Mouse (Mus musculus): Measurements from ENCODE around the gene Trim6.
A peak's percentile ranks its signal among the peaks of the same experiment; 100 is the strongest.
"Not testable (repeated sequence)": the region's sequence is repeated elsewhere in the genome, so short reads cannot be mapped to it uniquely, and the experiment has no call there.

Trim6 gene

DNA sequence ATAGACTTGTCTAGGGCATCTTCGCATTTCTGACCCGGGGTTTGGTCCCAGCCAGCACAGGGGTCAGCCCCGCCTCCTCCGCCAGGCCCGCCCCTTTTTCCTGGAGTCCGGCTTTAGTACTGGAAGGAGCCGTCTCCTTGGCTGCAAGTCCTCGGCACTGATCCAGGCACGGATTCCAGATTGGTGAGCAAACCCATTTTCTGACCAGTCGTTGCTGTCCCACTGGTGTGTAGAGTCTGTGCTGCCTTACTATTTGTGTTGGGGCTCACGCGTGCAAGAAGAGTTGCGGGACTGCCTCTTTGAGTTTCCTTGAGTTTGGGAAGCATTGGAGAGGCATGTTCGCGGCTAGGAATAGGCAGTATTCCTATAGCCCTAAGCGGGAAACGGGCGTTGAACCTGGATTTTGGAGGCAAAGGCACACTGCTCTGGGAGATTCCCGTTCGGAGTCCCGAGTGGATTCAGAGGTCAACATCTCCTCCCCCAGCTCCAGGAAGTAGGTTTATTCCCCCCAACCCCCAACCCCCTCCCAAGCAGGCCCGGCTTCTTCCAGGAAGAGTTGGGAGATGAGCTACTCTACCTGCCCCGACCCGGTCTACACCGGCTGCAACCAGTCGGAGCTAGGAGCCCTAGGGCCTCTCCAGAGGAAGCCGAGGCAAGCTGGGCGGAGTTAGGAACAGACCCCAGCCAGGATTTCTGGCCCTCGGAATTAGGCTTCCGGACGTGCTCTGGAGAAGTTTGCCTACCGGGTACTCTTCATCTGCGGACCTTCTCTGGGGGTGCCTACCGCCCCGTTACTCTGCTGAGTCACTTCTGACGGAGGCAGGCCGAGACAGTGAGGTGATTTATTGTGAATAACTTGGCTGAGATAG, at the start of gene Trim6:
Gene Trim6 (plus strand): TSS at position 93 of the 869 bp plus-strand sequence.
- DNase-seq: peak; percentile 2 to 4

DNA sequence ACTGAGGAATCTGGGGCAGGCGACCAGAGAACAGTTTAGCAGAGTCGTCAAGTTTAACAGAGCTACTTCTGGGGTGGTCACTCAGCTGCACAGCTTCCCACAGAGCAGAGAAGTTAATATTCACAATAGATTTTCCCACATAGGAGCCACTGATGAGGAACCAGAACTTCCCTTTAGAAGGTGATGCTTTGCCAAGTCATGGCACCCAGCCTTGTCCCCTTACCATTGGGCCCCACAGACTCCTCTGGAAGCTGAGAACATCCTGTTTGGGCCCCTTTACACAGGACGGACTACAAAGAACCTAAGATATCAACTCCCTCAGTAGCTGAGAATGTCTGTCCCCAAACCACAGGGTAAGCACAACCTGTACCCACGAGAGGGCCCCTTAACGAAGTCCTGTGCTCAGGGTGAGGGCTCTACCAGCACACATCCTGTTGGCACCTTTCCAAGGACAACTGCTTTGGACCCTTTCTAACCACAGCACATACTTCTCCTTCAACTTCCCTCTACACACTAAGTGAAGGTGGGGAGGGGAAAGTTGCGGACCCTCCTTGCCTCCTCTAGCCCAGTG, 48.9 kb upstream of the Trim6 start:
- no peak for DNase-seq

DNA sequence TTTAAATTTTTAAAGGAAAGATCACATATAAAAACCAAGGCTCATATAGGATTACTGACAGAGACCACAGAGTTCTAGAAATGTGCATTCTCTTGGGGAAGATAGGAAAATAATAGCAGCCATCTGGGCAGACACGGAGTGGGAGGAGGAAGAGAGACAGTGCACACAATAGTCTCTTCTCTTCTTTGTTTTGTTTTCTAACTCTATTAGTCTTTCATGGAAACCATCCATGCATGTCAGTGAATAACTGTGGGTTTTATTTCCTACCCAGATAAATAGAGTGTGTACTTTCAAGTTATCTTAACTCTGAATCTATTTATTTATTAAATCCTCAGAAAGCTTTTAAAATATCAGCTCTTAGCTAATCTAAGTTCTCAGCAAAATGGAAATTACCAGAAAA, 43.5 kb upstream of the Trim6 start:
- no peak for DNase-seq

DNA sequence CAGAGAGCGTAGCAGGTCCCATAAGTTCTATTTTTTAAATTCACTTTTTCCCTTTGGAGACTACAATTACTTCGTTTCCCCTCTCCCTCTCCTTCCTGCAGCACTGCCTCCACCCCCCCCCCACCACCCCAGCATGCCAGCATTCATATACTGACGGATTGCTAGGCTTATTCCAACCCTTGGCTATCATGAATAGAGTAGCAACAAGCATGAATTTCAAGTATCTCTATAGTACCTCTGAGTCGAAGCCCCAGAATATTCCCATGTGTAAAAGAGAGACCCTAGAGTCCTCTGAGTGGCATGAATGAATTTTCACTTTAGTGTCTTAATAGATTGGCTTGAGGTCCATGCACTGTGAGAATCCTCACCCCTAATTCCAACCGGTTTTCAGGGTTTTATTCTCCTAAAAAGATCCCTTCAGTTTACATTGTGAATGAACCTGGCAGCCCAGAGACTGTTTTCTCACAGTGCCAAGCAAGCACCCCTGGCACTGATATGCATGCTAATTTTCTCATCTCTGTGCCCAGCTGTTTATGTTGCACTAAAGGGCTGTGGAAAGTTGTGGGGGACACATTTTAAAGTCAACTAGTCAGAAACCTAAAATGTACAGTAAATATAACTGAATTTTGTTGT, 40.1 kb upstream of the Trim6 start:
- DNase-seq: no peak

DNA sequence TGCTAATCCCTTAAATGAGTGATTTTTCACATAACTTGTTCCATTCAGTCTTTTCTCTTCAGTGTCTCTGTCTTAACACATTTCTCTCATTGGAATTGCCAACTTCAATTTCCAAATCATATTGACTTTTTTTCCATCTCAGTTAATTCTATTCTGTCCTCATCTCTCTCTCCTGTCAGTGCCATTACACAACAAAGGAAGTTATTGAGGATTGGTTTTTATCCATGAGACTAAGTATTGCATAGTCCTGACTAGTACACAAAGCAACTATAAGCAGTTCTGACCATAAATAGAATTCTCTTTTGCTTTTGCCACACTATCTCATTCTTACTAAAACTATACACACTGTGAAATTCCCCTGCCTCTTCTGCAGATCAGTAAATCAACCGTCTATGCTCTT, 39.5 kb upstream of the Trim6 start:
- no peak for DNase-seq

DNA sequence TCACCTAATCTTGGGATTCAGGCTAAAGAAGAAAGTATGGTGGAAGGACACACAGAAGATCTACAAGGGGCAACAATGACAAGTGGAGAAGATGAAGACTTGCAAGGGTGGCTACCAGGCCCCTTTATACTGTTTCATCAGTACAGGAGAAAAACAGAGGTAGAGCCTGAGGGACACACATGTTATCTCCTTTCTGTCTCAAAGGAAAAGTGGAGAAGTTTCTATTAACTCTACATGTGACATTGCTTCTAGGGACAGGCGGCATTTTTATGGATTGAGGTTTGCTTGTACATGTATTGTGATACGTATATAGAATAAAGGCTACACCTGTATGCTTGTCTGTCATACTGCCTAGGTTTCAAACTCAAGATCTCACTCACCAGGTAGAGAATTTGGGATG, 35.3 kb upstream of the Trim6 start, which contains the start of gene Olfr648:
Gene Olfr648 (minus strand): TSS at position 101 of the 400 bp plus-strand sequence.
- no peak for DNase-seq

DNA sequence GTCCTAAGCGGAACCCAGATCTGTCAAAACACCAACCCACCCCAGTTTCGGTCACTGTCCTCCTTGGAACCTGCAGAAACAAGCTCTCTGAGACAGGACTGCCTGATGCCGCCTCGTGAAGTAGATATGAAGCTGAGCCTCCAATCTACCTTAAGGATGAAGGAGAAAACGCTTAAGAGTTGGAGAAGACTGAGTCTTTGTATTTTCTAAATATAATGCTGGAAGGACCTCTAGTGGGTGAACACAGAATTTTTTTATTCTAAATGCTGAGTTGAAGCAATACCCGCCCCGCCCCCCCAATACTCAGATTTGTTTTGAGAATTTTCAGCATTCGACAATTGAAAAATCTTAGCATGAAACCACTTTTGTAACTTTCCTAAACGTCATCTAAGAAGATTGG, 27.3 kb upstream of the Trim6 start:
- DNase-seq: no peak

DNA sequence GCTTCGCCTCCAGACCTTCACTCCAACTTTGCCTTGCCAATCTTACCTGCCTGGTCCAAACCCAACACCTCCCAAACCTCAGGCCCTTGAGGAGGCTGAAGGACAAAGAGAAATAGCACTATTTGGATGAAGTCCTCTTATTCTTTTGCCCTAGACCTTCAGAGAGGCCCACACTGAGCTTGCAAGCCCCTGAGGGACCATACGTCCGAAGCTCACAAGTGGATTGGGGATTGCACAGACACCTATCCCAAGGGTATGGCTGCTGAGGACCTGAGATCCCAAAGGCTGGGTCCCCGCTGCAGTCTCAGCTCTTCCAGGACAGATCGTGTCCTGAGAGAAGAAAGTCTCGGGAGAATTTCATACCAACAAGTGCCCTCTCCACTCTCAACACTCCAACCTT, 22.7 kb upstream of the Trim6 start, which contains the start of gene Olfr649:
Gene Olfr649 (minus strand): TSS at position 101 of the 400 bp plus-strand sequence.
- no peak for DNase-seq

DNA sequence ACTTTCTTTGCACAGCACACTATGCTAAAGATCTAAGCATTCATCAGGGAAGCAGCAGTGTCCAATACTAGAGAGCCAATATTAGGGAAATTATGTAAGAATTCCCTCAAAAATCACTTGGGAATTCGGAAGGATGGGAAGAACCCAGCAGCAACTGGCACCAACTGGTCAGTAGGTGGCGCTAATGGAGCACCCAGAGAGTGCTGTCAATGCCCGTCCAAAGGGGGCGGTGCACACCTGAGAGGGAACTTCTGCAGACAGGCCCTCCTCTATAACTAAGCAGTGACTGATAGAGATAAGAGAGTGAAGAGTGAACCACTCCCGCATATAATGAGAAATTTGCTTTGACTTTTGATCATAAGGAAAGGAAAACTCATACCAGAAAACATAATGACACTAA, 18.8 kb upstream of the Trim6 start:
- peak; percentile 10 to 24 for DNase-seq

DNA sequence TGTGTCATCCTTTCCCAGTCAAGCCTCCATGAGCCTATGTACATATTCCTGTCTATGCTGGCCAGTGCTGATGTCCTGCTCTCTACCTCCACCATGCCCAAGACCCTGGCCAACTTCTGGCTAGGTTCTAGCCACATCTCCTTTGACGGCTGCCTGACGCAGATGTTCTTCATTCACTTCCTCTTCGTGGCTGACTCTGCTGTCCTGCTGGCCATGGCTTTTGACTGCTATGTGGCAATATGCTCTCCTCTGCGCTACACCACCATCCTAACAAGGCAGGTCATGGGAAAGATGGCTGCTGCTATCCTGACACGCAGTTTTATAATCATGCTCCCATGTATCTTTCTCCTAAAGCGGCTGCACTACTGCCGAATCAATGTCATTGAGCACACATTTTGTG, 12.4 kb upstream of the Trim6 start:
- DNase-seq: no peak

DNA sequence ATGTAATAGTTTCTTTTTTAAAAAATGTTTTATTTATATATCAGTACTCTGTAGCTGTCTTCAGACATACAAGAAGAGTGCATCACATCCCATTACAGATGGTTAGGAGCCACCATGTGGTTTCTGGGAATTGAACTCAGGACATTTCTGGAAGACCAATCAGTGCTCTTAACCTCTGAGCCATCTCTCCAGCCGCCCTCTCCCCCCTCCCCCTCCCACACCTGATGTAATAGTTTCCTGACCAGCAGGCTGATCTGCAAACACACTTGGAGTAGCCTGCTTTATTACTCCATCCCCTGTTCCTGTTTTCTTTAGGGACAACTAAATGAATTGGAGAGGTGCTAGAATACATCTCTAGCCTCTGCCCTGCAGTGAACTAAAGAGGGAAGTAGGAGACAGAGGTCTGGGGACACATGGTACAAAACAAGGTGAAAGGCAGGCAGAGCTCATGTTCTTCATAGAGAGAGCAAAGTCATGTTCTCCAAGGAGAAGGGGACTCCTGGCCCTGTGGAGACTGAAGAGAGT, 2.5 kb upstream of the Trim6 start:
- DNase-seq: no peak

DNA sequence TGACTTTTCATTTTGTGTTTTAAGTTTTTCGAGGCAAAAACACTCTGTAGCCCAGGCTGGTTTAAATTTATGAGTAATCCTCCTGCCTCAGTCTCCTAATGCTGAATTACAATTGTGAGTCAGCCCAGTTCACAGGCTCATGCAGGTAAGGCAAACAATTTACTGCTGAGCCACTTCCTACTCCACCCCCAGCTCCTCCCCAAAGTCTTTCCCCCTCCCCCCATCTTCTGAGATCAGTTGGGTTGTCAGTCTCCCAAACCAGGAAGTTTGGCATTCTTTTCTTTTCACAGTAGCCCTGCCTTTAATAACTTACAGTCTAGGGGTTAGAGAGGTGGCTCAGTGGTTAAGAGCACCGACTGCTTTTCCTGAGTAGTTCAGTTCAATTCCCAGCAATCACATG, 712 bp upstream of the Trim6 start:
- DNase-seq: no peak

DNA sequence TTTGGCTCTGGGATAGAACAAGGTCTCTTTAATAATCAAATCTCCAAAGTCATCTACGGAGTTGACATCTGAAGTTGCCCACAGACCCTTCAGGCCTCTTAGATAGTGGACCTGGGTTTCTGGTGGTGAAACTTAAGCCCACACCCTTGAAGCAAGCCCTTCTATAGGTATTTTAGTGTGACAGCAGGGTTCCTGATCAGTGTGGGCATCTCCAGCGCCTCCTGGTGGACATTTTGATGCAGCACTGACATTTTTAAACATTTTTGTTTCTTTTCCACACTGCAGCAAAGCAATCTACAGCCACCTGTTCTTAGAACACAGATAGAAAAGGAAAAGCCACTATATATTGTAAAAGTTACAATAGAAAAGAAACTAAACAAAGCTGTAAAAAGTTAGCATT, 12.6 kb downstream of the Trim6 start:
- no peak for DNase-seq

DNA sequence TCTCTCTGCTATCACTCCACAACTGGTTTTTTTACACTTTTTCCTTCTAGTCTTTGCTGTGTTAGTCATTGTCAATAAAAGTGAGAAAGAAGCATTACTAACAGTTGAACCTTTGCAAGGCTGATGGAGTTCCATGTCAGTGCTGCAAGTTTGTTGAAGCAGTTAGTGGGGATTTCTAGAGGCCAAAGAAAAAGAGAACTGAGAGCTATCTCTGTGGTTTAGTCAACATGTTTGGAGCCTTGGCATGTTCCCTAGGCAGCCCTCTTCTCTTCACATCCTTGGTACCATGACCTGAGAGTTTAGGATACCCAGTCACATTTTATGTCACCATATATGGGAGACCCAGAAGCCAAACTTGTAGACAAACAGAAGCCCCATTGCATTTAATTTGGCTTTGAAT, 22.3 kb downstream of the Trim6 start:
- DNase-seq: no peak

DNA sequence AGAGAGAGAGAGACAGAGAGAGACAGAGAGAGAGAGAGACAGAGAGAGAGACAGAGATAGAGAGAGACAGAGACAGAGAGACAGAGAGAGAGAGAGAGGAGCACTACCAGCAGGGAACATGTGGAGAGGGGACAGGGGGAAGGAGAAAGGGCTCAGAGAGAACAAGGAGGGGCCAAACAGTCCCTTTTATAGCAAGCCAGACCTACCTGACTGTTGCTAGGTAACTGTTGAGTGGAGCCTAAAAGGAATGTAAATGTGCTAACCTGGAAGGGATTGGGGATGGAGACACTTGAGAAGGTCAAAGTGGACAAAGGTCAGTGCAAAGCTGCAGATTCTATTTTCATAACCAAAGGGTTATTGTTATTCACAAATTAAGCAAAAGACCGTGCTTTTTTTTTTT, 25.0 kb downstream of the Trim6 start:
- no peak for DNase-seq

DNA sequence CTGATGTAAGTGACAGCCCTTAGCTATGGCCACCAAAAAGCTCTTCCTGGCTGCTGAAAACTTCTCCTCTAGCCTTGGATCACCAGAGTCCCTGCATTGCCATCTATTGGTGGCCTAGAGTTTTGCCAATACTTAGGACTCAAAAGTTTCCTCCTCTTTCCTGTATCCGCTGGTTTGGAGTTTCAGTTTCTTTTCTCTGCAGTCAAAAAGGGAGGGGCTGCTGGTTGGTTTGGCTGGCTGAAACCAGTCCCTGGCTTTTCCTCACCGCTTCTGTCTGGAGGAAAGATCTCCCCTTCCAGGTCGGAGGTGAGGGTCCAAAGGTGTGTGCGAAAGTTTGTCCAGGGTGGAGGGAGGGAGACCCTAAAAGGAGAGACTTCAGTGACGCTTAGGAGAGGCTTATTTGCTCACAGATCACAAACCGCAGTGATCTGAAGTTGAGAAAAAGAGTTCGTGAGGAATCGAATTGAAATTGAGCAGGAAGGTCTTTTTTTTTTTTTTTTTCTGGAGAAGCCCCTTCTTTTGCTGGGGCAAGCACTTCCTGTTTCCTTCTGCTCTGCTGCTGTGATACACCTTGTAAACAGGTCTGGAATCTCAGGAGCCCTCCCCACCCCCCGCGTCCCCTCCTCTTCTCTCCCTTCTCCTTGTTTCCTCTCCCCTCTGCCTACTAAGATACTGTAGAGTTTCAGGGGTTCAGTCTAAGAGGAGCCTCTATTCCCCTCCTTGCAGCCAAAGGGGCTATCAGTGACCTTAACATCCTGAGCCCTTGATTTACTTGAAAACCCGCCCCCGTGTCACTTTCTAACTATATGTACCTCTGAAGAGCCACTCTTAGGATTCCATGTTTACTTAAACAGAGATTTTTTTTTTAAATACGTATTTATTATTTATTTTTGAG, 25.9 kb downstream of the Trim6 start, which contains the start of gene Trim34a:
Gene Trim34a (plus strand): TSS at position 171 of the 895 bp plus-strand sequence.
- DNase-seq: no peak

DNA sequence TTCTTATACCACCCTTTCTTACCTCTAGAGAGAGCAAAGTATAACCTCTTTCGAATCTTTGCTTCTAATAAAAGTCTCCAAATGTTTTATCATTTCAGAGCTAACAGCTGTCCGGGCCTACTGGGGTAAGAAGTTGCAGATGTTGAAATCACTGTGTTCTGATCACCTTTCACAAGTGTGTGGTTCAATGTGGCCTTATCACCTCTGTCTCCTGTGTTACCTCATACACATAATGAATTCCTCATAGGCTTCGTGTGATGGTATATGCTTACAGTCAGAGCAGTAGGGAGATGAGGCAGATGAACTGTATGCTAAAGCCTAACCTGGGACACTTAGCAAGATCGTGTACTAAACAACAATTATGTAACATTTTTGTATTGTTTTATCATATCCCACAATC, 41.8 kb downstream of the Trim6 start:
- not testable (repeated sequence) for DNase-seq

DNA sequence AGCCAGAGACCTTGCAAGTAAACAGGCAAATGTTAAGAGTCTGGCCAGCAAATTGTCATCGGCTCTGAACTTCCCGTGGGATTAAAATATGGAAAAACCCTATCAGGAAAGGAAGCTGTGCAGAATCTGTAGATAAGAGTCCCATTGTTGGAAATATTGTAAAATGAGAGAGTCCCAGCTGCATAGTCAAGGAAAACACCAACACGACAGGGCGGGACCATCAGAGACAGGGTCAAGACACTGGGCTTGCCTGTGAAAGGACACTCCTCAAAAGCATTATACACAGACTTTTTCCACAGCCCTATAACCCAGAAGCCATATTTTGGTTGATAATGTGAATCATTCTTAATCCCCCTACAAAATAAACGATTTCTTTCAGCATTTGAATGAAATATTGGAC, 46.7 kb downstream of the Trim6 start:
- not testable (repeated sequence) for DNase-seq

DNA sequence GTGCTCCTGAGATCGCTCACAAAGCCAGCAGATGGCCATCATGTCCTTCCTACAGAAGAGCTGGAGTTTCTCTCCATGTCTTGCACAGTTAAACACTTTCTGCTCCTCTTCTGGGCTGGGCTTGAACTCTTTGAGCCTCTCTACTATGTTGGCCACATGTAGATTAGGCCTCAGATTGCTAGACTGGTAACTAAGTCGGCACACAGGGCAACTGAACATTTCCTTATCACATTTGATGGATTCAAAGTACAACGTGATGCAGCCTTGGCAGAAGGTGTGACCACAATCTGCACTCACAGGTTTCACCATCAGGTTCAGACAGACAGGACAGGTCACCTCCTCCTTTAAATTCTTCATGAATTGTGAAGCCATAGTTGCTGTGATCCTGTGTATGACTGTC, 60.8 kb downstream of the Trim6 start:
- DNase-seq: not testable (repeated sequence)

Measured in cerebellum, adult 18-20 months (tissue).